Mouse (Mus musculus) bone marrow macrophage, adult 2 months (primary cell): ENCODE data around the gene Gstp3.
A peak's percentile ranks its signal among the peaks of the same experiment; 100 is the strongest.

ENCODE experiments used
- CTCF ChIP-seq: IDR thresholded peaks from 2 replicates; pipeline ENCODE4 v1.5.1; 2012; ENCODE audit warnings: low read depth, mild to moderate bottlenecking, low read length, moderate library complexity
- POLR2A ChIP-seq: IDR thresholded peaks from 2 replicates; pipeline ENCODE4 v1.6.1; 2012; ENCODE audit warnings: mild to moderate bottlenecking, low read depth, low read length, borderline replicate concordance

GRCm38 (mm10) chr19:4013066-4013465 is 46.3 kb downstream of the Gstp3 start:
- TF ChIP-seq CTCF (peak; percentile 24; the same call in 1 of the 2 replicates), POLR2A (no peak)
